Mouse (Mus musculus) C2C12 (cell line): ENCODE results near the gene Smurf1.

Source experiments
- CEBPB ChIP-seq: IDR thresholded peaks from one replicate; pipeline ENCODE4 v1.6.1; 2011; ENCODE audit warnings: low read depth, mild to moderate bottlenecking, control low read depth, moderate library complexity
- CTCF ChIP-seq: IDR thresholded peaks from one replicate; pipeline ENCODE4 v1.5.1; 2011; ENCODE audit not compliant: control insufficient read depth, insufficient read depth, insufficient read length
- FOSL1 ChIP-seq: IDR thresholded peaks from one replicate; pipeline ENCODE4 v1.8.0; 2011; ENCODE audit warnings: mild to moderate bottlenecking, low read length; ENCODE audit not compliant: poor library complexity, insufficient read depth, severe bottlenecking
- MYOG ChIP-seq: IDR thresholded peaks from one replicate; pipeline ENCODE4 v1.6.1; 2011; ENCODE audit not compliant: control insufficient read depth, insufficient read length; ENCODE audit errors: extremely low read depth
- USF1 ChIP-seq: IDR thresholded peaks from one replicate; pipeline ENCODE4 v1.6.1; 2011; ENCODE audit warnings: low read depth, mild to moderate bottlenecking, control low read depth, moderate library complexity

DNA sequence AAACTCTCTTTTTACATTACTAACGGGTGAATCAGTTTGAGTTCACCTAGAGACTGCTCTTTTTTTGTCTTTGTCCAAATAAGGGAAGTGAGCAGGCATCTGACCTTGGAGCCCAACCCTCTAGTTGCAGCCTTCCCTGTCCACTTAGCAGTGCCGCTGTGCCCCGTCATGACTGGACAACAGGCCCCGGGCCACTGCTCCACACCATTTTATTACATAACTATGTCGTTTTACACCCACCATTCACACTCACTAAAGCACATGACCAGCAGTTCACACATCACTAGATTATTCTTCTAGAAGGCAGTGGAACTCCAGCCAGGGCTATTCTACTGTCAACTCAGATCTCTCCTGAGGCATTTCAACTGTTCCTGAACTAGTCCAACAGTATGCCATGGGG lies 33.8 kb downstream of the Smurf1 start:
- TF ChIP-seq CTCF: no peak
- no peak for TF ChIP-seq USF1
- no peak for TF ChIP-seq FOSL1
- TF ChIP-seq MYOG: no peak
- no peak for TF ChIP-seq CEBPB
